Mouse (Mus musculus): ENCODE measurements around the gene Shh.

- TF ChIP-seq CTCF (IDR thresholded peaks at IDR 0.05; ENCODE audit: extremely low read depth, insufficient read depth, low read length) = no peak
- no peak for TF ChIP-seq POLR2A (IDR thresholded peaks at IDR 0.05; ENCODE audit: extremely low read depth, insufficient read depth, low read length)
Observed at GRCm38 (mm10) chr5:28476389-28477379, 9.6 kb upstream of the Shh start.
